Mouse (Mus musculus) T-cell, adult 2 months (primary cell): Measurements from ENCODE around the gene Rab1a.
"Not testable (repeated sequence)": the region's sequence is repeated elsewhere in the genome, so short reads cannot be mapped to it uniquely, and the experiment has no call there.

Experiments
- DNase-seq: peaks from one replicate; pipeline ENCODE4 v3.0.0; 2022; ENCODE audit warnings: low spot score

Rab1a gene

DNA sequence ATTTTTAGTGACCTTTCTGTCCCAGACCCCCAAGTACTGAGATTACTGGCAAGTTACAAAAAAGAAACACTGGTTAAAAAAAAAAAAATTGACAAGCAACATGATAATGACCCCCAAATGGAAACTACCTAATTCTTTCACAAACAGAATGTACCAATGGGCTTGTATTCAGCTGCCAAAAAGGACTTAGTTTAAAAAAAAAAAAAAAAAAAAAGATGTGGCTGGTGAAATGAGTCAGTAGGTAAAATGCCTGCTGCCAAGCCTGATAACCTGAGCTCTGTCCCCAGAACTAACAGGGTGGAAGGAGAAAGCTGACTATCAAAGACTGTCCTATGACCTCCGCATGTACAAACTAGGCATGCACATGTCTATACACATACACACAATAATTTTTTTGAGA, 16.0 kb downstream of the Rab1a start:
- DNase-seq = no peak

DNA sequence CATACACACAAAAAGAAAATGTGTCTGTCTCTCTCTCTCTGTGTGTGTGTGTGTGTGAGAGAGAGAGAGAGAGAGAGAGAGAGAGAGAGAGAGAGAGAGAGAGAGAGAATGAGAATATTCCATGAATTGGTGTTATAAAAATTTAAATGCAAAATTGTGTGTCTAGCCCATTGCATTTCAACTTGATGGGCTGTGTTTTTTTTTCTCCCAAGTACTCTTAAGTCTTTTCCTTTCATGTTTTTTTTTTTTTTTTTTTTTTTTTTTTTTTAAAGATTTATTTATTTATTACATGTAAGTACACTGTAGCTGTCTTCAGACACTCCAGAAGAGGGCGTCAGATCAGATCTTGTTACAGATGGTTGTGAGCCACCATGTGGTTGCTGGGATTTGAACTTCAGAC, 20.4 kb downstream of the Rab1a start:
- DNase-seq = not testable (repeated sequence)

DNA sequence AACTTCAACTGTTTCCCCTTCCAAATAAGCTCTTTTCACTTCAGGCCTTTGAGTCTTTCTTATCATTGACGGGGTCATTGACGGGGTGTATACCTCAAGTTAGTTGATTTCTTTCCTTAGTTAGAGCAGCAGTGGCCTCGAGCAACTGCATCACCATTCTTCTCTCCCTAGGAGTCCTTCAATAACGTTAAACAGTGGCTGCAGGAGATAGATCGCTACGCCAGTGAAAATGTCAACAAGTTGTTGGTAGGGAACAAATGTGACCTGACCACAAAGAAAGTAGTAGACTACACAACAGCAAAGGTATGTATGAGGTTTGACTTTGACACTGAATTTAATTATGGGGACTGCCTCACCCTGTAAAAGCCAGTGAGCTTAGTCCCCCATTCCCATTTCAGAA, 23.0 kb downstream of the Rab1a start:
- no peak for DNase-seq

DNA sequence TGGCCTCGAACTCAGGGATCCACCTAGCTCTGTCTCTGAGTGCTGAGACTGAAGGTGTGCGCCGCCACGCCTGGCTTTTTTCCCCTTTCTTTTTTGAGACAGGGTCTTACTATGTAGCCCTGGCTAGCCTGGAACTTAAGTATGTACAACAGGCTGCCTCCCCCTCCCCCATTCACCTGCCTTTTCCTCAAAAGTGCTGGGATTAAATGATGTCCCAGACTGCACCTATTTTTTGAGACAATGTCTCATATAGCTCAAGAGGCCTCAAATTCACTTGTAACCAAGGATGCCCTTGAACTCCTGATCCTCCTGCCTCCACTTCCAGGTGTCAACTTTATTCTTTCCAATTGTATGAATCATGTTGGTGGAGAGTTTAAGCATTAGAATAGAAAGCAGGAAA, 24.7 kb downstream of the Rab1a start:
- no peak for DNase-seq

DNA sequence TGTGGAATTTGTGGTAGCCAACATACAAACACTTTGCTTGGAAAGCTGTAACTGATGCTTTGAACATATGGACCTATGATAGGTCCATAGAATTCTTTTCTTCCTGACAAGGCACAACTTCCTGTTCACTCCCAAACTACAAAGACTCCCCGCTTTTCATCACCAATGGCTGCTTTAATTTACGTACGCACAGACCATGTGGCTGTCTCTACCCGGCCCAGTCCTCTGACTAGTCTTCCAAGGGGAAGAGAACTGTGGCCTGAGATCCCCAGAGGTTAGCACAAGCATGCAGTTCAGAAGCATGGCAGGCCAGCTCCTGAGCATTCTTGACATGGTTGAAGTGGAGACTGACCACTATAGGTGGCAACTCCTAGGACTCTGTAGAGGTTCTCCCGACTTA, 27.4 kb downstream of the Rab1a start:
- no peak for DNase-seq

DNA sequence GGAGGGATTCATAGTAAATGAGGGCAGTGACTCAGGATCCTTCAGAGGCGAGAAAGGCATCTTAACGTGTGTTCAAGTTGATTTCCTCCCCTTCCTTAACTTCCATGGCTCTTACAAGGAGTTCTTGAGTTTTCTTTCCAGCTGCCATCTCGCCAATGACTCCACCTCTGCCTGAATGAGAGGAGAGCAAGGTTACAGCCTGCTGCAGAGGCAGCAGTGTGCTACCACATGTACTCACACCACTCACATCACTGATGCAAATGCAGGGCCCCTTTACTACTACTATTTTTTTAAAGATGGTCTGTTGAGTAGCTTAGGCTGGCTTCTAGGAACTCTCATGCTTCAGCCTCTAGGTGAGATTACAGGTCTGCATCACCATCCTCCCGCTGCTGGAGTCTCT, 28.1 kb downstream of the Rab1a start:
- no peak for DNase-seq

DNA sequence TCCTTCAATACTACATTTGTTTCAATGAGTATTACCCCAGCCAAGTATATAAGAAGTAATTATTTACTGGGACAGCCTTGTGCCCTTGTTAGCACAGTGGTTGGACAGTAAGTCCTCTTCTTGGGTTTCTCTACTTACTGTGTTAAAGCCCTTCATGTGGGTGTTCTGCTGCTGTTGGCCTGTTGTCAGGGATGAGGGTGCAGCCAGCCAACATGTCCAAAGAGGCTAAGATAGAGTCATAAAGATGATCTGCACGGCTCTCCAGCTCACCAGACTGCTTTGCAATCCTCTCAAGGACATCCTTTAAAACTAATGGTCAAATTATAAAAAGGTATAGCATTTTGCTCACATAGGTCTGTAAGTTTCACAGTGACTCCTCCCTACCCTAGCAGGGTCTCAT, 29.1 kb downstream of the Rab1a start:
- DNase-seq = no peak

DNA sequence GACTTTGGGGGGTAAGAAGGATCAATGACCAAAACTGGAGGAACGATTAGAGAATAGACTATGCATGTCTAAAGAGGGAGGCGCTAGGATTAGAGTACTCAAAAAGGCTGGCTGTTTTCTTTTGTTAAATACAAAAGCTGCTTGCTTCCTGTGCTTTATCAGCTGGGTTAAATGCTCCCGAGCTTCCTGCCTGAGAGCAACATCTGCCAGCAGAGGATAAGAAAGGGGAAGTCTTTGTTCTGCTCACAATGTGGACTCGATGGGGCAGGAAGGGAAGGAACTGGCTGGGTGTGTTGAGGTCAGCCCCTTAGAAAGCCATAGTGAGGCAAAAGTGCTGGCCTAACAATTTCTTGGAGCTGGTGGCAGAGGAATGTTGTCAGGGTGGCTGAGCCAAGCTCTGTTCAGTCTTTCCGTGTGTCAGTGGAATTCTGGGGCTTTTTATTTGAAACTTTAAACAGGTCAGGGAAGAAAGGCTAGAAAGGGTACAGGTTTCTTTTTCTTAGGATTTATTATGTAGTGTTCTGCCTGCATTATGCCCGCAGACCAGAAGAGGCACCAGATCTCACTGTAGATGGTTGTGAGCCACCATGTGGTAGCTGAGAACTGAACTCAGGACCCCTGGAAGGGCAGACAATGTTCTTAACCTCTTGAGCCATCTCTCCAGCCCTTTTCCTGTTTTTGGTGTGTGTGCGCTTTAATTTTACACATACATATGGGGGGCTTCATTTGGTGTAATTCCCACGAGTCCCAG, 30.1 kb downstream of the Rab1a start:
- DNase-seq = no peak

DNA sequence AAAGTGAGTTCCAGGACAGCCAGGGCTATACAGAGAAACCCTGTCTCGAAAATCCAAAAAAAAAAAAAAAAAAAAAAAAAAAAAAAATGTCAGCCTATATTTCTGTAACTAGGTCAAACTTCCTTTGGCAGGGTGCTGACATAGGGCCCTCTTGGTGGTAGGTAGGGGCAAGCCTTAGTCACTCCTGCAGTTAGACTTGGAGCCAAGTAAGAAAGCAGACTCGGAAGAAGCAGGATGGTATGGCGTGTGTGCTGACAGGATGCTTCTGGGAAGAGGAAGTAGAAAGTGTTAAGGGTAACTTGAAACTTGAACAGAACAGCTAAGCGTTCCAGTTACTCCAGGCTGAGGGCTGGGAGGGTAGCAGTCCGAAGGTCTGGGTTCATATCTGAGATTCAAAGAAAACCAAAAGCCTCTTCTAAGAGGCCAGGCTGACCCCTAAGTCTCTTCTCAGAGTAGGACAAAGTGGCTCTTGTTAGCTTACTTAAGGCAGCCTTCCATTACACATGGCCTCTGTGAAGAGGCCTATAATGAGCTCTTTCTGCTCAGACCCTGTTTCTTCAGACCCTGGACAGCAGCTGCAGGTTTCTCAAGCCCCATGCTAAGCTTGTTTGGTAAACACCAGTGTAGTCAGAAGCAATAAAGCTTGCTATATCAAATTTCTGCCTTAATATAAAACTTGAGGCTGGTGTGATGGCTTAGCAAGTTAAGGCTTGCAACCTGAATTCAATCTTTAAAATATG, 31.0 kb downstream of the Rab1a start:
- DNase-seq = no peak

DNA sequence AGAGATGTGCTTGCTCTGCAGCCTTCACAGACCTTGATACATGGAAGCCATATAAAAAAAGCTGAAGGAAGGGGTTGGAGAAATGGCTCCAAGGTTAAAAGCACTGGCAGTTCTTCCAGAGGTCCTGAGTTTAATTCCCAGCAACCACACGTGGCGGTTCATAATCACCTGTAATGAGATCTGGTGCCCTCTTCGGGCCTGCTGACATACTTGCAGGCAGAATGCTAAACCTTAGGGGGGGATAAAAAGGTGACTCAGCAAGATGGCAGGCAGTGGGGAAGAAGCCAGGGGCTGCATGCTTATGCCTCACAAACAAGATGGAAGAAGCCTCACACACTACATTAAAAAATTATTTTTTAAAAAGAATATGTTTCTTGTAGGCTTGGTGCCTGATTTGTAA, 33.0 kb downstream of the Rab1a start:
- no peak for DNase-seq

DNA sequence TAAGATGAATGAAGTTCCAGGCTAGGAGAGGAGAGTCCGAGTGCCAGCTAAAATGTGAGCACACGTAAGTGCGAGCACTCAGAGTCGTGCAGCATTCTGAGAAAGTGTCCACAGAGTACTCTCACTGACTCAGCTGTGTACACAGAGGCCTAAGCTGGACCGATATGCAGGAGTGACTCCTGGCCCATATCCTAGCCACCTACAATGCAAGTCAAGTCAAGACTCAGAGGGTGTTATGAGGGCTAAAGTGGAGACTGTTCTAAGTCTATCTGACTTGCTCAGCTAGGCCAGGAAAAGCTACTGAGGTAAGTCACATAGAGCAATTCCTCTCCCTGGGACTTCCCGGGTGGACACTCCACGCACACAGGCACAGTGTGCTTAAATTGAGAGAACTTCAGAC, 35.8 kb downstream of the Rab1a start:
- no peak for DNase-seq

DNA sequence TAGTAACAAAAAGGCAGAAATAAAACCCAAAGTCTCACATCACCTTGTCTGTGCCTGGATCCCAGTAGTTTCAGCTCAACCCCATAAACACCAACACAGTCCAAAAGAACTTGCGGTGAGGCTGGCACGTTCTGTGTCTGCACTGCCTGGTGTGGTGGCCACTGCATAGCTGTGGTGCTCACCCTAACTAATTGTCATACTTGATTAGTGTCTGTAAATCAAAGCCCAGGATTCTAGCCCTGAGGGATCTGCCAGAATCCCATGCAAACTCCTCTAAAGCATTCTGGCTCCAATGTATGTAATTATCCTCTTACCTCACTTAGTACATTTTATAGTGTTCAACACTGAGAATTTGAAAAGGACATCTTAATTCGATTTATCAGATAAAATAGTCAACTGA, 36.7 kb downstream of the Rab1a start:
- no peak for DNase-seq

DNA sequence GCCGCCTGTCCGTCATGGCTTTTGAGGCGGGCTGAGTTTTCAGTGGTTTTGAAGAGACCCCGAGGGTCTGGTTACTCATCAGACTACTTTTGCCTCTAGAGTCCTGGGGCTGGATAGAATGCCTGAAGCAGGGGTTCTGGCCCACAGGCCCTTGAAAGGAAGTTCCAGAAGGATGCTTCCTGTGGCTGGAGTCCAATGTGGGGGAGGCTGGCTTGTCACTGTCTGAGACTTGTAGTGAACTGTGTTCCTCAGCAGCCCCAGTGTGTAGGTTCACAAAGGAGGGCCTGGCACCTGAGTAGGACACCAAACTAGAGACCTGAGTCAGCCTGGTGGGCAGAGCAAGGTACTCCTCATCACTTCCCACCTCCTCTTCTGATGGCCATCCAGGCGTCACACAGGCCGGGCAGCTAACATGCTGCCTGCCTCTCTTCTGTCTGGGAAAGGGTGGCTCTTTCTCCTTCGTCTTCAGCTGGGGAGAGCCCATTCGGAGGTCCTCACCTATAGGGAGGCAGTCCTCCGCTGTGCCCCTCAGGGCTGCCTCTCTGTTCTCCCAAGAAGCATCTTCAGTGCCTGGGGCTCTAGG, 38.1 kb downstream of the Rab1a start:
- DNase-seq = no peak

DNA sequence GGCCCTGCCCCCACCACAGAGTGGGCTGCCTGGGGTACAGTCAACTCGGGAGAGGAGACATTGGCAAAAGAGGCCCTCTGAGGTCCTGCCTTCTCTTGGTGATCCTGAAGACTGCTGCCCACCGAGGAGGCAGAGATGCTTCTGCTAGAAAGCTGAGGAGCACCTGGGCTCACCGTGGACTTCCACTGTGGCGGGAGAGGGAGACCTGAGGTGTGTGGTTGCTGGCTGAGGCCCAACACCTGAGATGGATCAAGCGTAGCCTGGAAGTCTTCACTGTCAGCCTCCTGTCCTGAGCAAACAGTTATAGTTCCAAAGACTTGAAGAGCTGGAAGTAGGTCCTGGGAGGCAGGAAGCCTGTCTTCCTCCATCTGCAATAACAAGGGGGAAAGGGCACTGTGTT, 39.1 kb downstream of the Rab1a start:
- no peak for DNase-seq

DNA sequence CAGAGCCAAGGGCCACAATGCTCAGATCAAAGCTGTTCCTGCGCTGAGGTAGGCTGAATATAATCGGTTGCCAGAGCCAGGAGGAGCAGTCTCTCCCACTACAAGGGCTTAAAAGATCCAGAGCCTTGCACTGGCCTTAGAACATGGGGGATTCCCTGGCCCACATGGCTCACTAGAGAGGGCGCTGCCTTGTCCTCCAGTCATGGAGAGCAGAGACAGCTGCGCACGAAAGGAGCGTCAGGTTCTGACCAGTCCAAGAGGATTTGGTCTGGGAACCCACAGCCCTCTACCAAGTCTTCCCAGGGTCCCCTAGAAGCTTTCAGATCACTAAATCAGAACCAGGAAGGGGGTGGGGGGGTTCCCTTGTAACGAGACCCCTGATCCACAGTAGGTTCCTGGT, 40.1 kb downstream of the Rab1a start:
- DNase-seq = no peak

DNA sequence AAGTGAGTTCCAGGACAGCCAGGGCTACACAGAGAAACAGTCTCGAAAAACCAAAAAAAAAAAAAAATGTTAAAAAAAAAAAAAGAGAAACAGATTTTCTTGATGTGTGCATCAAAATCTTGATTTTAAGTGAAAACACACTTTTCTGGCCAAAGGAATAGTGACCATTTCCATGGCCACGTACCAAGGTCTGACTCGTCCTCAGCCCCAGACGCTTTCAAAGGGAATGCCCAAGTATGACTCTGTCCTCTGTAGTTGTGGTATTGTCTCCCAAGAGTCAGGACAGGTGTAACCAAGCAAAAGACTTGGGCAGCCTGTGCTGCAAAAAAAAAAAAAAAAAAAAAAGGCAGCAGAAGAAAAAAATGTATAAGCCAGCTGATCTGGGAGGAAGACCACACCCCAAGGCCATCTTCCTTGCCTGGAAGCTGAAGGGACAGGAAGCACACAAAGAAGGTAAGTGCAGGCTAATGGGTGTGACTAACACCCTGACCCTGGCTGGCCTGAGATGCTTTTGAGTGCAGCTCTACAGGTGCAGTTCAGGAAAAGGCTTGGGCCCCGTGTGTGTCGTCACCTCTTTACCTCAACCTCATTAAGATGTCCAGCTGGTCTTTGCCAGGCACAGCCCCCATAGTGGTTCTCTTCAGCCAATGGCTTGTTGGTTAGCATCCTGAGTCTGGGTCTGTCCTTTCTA, 41.3 kb downstream of the Rab1a start:
- no peak for DNase-seq

DNA sequence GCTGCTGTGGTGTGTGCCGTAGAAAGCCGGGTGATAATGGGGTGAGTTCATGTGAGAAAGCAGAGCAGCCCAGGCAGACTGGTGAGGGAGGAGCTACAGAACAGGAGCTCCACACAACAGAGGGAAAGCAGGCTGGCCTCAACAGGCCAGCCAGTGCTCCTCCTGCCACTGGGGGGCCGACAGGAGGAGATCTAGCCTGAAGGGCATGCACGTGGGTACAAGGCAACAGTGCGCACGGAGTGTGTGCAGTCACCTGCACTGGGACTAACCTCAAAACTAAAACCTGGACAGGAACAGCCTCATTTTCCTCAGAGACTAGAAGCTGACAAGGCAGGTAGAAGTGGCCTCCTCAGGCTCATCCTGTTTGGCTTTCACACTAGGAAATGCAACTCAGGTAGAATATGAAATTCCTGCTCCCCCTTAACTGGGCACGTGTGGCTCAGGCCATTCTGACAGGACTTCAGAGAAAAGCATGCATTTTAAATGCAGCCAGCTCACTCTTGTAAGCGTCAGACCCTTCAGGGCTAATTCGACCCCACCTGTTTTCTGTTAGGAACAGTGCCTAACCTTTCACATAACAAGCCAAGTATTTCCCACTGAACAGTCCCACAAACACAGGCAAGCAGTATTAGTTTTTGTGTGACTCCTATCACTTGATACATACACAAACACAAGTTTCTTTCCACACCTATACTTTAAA, 42.1 kb downstream of the Rab1a start:
- DNase-seq = no peak

DNA sequence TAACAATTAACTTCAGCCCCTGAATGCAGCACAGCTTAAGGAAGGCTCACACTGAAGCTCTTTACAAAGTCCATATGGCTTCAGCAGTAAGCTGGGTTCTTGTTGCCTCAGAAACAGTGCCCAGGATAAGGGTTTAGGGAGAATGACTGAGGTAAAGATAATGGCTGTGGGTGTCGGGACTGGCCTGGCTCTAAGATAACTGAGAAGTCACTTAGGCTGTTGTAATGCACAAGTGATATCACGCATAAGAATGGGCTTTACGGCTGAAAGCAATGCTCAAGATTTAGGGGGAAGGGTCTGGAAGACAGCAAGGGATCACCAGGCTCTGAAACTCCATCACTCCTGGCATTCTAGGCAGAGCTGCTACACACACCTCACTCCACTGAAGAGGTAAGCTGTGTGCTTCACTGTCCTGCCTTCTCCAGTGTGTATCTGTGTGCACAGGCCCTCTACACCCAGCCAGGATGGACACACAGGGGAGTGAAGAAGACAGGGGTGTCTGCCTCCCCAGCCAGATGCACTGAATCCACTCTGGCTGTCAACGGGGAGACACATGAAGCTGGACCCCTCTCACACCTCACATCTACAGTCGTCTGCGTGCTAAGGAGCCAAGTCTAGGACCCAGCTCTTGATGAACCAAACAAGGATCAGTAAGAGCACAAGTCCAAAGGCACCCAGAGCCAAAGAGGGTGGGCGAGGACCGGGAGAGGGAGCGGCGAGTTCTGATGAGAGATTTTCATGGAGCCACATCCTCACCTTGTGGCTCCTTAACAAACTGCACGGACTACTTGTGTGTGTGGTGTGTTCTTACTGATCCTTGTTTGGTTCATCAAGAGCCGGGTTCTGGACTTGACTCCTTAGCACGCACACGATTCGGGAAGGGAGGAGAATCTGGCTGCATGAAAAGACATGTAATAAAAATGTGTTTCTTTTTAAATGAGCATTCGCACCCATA, 43.4 kb downstream of the Rab1a start:
- DNase-seq = no peak

DNA sequence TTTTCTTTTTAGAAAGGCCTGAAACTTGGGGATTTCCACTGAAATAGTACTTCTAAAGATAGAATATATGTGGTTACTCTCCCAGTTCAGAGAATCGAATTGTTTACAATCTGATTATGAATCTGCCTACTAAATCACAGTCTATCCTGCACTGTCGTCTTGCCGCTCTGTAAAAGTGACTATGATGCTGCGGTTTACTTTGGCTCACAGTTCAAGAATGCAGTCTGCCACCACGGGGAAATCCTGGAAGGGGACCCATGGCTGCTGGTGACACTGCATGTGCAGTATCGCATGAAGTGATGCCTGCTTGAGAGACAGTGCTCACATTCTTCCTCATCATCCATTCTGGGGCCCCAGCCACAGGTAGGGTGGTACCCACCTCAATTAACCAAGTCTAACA, 44.1 kb downstream of the Rab1a start:
- no peak for DNase-seq

DNA sequence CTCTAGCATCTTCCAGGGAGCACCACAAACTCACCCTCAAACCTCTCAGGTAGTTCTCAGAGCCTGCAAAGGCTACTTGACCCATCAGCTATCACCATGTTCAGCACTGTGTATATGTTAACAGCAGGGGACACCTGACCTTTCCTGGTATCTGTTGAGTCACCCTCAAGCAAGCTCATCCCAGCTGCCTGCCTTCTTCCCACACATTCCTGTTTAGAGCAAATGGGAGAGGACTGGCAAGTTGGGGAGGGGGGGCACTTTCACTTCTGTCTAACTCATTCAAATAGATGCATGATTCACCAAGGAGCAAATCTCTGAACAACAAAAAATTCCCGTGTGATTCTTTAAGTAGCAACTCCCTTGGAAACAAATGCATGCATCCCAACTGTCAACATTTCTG, 45.4 kb downstream of the Rab1a start:
- no peak for DNase-seq
